Mouse (Mus musculus) brain, embryonic 14.5 days (tissue): ENCODE data around the gene 4931422A03Rik. TPM values are rescaled to one million over a fixed set of nuclear protein-coding genes. Genes with fewer than 3 reads are reported as not detected.

ENCODE experiments used
- DNase-seq: peaks from one replicate; pipeline ENCODE4 v3.0.0-alpha.2; 2011; ENCODE audit warnings: low read depth
- CTCF ChIP-seq: fragments of 200-500 bp; IDR thresholded peaks from 2 replicates; pipeline ENCODE4 v1.5.1; 2012; ENCODE audit warnings: inconsistent platforms, mild to moderate bottlenecking, moderate library complexity, borderline replicate concordance; ENCODE audit not compliant: insufficient read depth, insufficient read length; ENCODE audit errors: extremely low read depth
- POLR2A ChIP-seq: fragments of 200-500 bp; IDR thresholded peaks from 2 replicates; pipeline ENCODE4 v1.6.1; 2012; ENCODE audit warnings: mild to moderate bottlenecking, inconsistent platforms, borderline replicate concordance; ENCODE audit not compliant: poor library complexity, insufficient read depth, insufficient read length, severe bottlenecking; ENCODE audit errors: extremely low read depth
- polyA plus RNA-seq: library from polyadenylated mRNA; depleted of rRNA; stranded (reverse); fragments of >200 nt; gene quantifications from 2 replicates; pipeline ENCODE4 v1.2.3, GENCODE M21; 2012

The 4931422A03Rik gene
- polyA plus RNA-seq, 1 experiment, result 0.08 TPM

GRCm38 (mm10) chr2:103941085-103941484 is 87.1 kb downstream of the 4931422A03Rik start:
- TF ChIP-seq POLR2A, result no peak
- no peak for DNase-seq

- TF ChIP-seq POLR2A, result no peak
- no peak for TF ChIP-seq CTCF
- DNase-seq, result no peak
These were observed 89.2 kb downstream of the 4931422A03Rik start for GRCm38 (mm10) chr2:103939003-103939402.

GRCm38 (mm10) chr2:103938573-103938972 is 89.6 kb downstream of the 4931422A03Rik start:
- no peak for DNase-seq
- TF ChIP-seq CTCF (no peak), POLR2A (no peak)

- no peak for DNase-seq
- no peak for TF ChIP-seq CTCF
- TF ChIP-seq POLR2A, result no peak
These were observed 90.5 kb downstream of the 4931422A03Rik start for GRCm38 (mm10) chr2:103937670-103938069.

GRCm38 (mm10) chr2:103936666-103937065 is 91.5 kb downstream of the 4931422A03Rik start:
- no peak for DNase-seq
- TF ChIP-seq POLR2A (no peak), CTCF (no peak)

- TF ChIP-seq POLR2A (no peak), CTCF (no peak)
- no peak for DNase-seq
These were observed 92.3 kb downstream of the 4931422A03Rik start for GRCm38 (mm10) chr2:103935691-103936435.

- TF ChIP-seq POLR2A, result no peak
- DNase-seq, result no peak
These were observed 93.5 kb downstream of the 4931422A03Rik start for GRCm38 (mm10) chr2:103934670-103935069.

GRCm38 (mm10) chr2:103934270-103934669 is 93.9 kb downstream of the 4931422A03Rik start:
- TF ChIP-seq POLR2A, result no peak
- TF ChIP-seq CTCF, result no peak
- DNase-seq, result no peak

GRCm38 (mm10) chr2:103932480-103932879 is 95.7 kb downstream of the 4931422A03Rik start:
- no peak for TF ChIP-seq POLR2A
- TF ChIP-seq CTCF, result no peak
- no peak for DNase-seq

GRCm38 (mm10) chr2:103932025-103932424 is 96.1 kb downstream of the 4931422A03Rik start:
- no peak for TF ChIP-seq CTCF
- no peak for TF ChIP-seq POLR2A
- no peak for DNase-seq

GRCm38 (mm10) chr2:103931511-103931911 is 96.7 kb downstream of the 4931422A03Rik start:
- no peak for TF ChIP-seq CTCF
- TF ChIP-seq POLR2A, result no peak
- no peak for DNase-seq

- DNase-seq, result peak; percentile 92
- TF ChIP-seq CTCF (no peak), POLR2A (no peak)
These were observed 97.7 kb downstream of the 4931422A03Rik start for GRCm38 (mm10) chr2:103930306-103931019.

- TF ChIP-seq CTCF (no peak), POLR2A (no peak)
- DNase-seq, result peak; percentile 85
These were observed 100.5 kb downstream of the 4931422A03Rik start for GRCm38 (mm10) chr2:103927610-103928145.
